Mouse (Mus musculus) embryo, embryonic 10 days (tissue): Measurements from ENCODE around the gene Narf.

Experiments used
- DNase-seq: peaks from one replicate; pipeline ENCODE4 v3.0.0-alpha.2; 2015; ENCODE audit warnings: low spot score

Narf gene

DNA sequence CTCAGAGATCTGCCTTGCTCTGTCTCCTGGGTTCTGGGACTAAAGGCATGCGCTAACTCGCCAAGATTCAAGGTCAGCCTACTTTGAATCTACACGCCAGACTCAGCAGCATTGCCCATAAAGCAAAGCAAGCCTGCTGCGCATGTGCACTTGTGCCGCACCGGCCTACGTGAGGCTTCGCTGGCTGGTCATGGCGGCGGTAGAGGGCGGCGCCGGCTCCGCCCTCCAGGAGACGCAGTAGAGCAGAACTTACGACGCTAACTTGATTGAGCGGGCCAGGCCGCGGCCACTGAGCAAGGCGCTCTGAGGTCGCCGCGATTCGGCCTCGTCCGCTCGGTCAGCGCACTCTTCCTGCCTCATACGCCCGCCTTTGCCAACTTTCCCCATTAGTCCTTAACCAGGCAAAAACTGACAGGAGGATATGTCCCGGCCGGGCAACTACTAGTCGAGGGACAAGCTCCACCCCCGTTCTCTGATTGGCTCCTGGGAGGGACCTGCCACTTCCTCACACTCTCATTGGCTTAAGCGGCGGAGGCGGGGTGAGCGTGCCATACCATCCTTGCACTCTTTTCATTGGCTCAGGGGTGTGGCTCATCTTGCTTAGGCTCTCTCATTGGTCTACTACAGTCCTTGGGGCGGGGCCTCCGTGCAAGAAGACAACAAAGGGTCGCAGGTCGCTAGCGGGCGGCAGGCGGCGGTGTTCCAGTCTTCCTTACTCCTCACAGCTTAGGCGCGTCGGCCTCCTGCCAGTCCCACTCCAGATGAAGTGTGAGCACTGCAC is at the start of gene Narf:
TSS of gene Narf (plus strand) at position 690 of the 781 bp plus-strand sequence.
- peak; percentile 100 for DNase-seq

DNA sequence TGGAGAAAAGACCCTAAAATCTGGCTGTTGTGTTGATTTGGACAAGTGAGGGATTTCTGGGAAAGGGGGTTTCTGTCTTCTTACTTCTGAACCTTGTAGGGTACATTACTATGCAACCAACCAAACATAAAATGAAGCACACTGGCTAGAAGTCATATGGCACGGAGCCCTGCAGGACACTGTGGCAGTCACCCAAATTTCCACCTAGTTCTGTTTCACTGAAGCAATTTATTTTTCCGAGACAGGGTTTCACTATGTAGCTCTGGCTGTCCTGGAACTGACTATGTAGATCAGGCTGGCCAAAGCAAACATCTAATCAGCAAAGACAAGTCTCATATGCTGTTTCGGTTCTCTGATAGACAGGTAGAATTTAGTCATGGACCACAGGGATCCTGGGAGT is 47.4 kb upstream of the Narf start:
- DNase-seq = no peak

DNA sequence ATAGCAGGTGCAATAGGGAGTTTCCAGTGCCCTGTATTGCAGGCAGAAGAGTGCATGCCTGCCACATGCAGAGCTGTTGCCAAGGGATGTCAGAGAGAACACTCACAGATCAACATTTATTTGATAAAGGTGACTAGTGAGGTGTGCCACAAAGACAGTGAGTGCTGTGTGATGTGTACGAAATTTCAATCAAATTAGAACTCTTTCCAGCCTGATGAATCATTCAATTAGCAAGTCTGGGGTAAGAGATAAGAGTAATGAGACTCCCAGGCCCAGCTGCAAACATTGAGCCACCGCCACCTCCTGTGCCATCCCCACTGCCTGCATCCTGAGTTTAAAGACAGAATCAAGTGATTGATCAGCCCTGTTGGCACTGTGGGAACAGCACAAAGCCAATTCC is 44.3 kb upstream of the Narf start:
- no peak for DNase-seq

DNA sequence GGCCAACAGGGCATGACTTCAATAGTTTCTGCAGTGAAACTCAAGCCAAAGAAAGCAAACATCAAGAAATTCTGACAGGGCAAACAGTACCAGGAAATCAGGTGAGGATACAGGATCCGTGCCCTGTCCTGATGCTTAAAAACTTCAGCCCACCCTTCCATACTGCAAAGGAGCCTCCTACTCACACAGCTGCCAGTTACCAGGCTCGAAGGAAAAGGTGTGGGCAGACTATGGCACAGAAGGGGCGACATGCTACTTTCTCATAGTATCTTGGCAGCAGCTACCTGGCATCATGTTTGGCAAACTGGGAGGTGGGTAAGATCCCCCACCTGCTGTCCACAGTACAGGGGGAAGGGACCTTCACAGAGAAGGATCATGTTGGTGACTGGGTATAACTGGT is 43.6 kb upstream of the Narf start:
- DNase-seq = no peak

DNA sequence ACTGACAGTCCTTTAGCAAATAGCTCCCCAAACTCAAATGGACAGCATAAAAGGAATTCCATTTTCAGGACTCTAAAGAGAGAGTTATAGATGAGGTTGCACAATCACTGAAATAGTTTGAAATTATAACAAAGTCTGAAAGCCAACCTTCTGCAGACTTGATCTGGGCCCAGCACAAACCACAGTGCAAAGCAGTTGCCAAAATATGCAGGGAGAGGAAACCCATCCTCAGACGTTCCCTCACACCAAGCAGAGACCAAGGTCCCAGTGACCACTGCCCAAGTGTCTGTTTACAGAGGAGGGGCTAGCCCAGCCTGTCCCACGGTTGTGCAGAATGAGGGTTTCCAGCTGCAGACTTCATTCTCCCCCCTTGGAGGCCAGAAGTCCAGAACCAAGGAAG is 38.4 kb upstream of the Narf start:
- DNase-seq = no peak

DNA sequence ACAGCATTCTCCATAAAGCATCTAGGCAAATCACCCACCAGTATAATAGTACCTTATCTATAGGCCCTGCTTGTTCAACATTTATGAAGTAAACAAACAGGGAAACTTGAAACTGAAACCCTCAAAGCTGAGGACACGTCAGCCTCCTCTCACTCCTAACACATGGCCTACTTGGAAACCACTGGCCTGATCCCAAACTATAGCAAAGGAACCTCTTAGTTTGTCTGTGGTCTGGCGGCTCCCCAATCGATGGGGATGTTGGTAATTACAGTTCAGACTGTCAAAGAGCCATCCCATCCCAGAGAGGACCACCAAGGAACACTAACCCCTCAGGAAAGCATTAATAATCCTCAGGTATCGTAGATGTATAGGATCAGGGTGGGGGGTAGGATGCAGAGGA is 37.2 kb upstream of the Narf start:
- no peak for DNase-seq

DNA sequence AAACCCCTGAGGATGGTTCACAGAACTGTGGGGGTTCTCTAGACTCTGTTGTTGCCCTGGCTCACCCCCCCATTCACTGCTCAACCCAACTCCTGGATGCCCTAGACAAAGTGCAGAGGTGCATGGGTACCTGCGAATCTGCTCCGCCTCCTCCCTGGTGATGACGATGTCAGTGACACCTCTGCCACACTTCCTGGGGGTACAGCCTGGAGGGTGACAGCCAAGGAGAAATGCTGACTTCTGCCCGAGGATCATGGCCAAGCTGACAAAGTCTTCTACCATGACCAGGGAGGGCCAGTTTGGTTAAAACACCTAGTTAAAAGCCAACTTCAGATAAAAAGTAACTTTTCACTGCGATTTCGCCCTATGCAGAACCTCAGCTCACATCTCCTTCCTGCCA is 36.3 kb upstream of the Narf start:
- DNase-seq = no peak

DNA sequence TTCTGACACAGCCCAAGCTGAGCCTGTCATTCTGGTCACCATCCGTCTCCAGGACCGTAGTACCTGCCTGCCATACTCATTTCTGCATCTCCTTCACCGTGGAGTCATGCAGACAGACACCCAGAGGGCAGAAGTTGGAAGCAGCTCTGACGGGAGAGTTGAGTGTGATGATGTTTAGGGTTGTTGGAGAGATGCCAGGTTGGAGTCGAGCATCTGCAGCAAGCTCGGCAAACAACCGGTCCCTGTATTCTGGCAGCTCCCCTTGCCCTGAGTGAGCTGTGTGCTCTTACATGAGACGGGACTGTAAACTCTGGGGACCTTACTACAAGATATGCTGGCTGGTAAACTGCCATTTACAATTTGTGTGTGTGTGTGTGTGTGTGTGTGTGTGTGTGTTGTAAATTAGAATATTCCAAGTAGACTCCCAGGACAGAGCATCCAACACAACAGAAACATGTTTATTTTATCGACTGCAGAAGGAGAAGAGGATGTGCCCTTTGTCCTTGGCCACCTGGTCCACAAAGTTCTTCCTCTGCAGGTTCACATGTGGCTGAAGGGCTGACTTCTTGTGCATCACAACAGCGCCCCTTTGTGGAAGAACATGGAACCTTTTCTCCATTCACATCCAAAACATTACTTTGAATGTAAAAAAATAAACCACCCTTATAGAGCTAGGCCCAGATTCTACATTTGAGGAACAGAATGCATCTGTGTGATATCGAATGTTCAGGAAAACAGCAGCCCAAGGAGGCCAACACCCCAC is 35.4 kb upstream of the Narf start:
- DNase-seq = peak; percentile 65

DNA sequence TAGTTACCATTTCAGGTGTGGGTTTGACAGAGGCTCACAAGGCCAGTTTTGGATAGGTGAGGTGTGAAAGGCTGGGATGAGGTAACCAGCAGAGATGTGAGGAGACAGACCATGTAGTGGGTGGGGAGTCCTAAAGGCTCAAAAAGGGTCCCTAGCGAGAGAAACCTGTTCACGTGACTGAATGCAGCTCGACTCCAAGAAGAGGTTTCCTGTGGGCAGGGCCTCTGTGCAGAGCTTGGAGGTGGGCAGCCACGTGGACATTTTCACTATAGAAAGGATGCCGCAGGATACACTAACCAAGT is 33.2 kb upstream of the Narf start:
- no peak for DNase-seq

DNA sequence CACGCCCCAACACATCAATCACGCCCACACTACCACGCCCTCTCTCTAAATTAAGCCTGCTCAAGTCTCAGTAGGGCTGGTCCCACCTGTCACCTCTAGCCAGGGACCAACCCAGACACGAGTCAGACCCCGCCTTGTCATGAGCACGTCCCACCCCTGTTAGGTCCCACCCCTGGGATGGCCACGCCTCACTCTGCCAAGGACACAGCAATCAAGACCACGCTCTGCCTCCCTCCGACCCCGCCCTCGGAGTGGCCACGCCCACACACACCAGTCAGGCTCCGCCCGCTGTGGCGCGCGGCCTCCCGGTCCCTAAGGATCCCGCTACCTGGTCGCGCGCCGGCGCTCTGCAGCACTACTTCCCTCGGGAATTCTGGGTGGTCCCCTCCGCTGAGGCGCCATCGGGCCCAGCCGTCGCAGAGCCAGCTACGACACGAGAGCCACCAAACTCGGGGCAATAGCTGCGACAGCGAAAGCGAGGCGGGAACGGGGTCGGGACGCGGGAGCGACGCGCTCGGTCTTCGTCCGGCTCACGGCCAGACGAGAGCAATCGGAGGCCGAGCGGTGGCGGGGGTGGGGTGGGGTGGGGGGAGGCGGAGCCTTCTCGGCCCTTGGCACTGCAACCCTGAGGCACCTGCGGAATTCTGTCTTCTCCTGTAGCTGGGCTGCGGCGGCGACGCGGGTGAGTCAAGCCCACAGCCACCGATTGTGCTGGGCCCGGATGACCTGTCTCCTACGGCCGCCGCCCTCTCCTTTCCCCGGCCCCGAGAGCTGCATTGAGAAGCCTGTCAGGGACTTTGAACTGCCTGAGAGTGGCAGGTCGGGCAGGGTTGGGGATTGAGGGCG is 32.7 kb upstream of the Narf start, which contains the start of the genes Hexdc and Ogfod3:
TSS of gene Hexdc (plus strand) at position 273 of the 846 bp plus-strand sequence.
TSS of gene Ogfod3 (minus strand) at position 551 of the 846 bp plus-strand sequence.
- DNase-seq = peak; percentile 99

DNA sequence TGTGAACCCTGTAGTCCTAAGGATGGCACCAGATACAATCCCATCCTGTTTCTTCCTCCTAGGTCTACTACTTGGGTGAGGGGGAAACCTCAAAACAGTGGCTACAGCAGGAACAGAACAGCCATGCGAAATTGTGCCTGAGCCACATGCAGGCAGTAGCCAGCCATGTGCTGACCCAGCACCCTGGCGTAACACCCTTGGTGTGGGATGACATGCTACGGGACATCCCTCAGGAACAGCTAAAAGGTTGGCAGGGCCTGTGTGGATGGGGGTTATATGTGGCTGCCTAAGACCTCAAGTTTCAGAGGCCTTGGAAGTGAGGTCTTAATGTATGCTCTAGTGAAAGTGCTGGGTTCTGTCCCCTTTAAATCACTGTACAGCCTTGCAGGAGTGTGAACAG is 20.2 kb upstream of the Narf start:
- DNase-seq = no peak

DNA sequence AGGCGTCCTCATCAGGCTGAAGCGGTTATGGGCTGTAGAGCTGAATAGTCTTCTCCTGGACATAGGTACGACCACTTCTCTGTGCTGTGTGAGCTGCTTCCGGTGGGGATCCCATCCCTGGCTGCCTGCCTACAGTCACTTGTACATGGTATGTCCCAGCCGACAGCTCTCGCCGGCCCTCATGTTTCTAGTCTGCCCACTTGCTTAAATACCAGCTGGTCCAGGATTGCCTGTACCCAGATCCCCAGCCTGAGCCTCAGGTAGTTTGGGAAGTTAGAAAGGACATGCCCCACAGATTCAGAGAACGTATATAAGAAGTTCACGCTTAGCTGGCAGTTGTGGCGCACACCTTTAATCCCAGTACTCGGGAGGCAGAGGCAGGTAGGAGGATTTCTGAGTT is 17.3 kb upstream of the Narf start:
- no peak for DNase-seq

DNA sequence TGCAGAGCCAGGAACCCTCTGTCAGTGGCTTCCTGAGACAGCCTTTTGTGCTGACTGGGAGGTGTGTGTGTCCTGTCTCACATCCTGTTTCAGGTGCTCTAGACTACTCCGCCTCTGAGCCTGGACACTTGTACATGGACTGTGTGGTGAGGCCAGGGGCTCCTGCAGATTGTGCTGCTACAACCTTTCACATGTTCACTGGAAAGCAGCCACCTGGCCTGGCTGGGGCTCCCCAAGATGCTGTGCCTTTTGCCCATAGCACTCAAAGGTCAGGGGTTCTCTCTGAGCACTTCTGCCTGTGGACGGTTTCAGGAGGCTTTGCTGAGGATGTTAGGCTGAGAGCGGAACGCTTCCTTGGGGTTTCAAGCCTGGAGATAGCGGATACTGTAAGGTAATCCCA is 16.3 kb upstream of the Narf start:
- DNase-seq = no peak

DNA sequence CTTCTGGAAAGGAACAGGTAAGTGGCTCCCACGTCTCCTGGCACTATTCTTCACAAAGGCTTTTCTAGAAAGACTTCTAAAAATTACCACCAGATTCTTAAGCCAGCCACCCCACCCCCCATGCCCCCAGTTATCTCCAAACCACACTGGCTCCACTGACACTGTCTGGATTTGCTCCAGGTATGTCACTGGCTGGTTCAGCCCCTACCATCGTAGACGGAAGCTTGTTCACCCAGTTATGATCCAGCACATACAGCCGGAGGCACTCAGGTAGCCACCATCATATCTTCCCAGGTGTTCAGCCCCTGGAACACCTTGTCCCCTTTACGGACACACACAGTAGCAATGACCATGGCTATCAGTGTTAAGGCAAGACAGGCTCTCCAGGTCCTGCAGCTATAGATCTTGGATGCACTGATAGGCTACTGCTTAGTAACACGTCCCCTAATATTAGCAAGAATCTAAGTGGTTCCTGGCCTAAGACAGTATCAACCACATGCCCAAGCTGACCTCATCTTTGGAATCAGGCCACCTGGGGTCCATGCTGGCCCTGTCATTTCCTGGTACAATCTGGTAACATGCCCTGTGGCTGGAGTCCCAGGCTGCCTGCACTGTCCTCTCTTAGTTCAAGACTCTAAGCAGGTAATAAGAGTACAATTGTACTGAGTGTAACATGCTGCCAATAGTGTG is 15.6 kb upstream of the Narf start:
- DNase-seq = no peak

DNA sequence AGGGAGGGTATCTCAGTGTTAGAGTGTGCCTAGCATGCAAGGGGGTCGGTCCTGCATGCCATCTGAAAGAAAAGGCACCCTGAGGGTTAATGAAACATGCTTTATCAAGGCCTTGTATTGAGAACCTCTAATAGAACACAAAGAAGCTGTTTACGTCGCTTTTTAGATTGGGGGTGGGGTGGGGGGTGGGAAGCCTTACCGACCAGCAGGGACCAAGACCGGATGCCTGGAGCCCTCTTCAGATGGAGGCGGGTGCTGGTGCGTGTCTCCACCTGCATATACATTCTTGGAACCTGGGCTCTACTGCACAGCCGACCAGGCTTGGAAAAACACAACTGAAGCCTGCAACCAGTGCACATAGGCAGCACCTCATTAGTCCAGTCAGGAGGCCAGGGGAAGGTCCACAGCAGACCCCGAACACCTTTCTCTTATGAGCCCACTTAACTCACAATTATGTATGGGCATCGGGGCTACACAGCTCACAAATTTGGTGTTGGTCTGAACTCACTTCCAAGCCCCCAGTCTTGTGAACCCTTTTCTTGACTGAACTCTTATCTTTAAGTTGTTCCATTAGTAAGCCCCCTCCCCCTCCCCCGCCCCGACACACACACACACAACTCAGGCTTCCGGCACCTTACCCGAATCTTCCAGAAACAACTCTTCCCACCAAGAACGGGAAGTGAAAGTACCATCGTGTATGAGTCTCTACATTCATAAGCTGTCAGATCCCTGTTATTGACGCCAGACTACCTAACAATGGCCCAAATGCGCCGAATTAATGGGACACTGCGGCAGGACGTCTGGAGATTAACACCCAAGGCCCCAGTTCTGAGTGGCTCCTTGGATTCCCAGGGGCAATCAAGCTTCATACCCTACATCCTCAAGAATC is 8.7 kb upstream of the Narf start:
- no peak for DNase-seq

DNA sequence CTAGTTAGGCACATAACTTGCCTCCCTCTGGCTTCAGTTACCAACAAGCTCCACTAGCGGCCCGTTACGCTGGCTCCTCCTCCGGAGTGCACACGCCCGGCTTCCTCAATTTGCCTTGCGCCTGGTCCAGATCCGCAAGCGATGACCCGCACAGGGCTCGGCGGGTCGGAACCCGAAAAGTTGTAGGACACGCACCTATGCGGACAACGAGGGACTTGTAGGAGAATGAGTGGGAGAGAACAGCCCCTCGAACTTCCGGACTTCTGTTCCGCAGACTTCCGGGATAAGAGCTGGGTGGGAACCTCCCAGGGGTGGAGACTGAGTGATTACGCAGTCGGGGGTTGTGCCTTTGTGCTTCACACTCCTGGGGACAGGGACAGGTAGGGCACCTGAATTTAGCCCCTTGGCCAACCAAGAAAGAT is 8.0 kb upstream of the Narf start, which contains the start of gene Cybc1:
TSS of gene Cybc1 (minus strand) at position 305 of the 422 bp plus-strand sequence.
- peak; percentile 86 for DNase-seq

DNA sequence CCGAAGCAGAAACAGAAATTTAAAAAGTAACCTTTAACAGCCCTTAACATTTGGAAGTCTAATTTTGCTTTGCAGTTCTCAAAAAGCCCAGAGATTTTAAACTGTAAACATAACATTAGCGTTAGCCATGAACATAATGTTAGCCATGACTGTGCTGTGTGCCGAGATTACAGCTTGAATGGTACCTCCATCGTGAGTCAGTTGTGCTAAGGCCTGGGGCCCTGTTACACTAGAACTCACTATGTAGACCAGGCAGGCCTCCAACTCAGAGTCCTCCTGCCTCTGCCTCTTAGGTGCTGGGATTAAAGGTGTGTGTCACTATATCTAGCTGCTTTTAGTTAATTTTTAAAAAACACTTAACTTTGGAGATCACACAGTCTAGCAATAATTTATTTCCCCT is 5.9 kb upstream of the Narf start:
- no peak for DNase-seq

DNA sequence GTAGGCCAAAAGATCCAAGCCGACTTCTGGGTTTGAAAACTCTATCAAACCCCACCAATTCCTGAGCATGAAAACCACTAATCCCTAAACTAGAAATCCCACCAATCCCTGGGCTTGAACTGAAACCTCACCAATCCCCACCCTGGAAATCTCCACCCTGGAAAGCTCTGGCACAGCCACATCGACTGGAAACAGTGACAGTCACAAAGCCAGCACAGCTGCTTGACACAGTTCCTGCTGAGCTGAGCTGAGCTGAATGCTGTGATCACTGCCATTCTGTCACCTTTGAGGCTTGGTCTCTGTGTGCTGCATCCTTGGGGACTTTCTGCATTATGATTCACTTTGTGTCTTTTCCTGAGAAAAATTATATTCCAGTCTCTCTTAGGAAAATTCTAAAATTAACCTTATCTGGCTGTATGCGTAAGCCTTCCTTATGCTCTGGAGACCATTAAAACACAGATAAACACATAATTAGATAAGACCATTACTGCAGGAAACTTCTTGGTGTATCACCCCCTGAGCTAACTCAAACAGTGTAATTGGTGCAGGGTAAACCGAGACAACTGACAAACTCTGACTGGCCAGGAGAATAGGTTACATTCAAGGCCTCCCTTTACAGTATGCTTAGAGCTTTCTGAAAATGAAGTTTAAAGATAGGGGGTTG is 5.3 kb upstream of the Narf start:
- DNase-seq = peak; percentile 10

DNA sequence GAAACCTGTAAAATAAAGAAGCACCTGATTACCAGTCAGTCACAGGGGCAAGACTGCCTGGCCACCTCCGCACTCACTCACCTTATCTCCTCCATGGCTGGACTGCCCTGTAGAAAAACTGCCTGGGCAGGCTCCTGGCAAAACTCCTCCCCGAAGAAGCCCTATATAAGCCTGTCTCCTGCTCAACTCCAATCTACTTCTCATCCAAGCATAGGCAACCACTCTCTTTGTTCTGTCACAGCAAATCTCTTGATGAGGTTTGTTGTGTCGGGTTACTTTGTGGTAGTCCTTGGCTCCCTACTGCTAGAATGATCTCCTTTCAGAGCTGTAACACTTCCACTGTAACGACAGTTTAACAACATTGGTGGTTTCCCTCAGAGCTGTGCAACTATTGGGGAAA is 4.3 kb upstream of the Narf start:
- DNase-seq = no peak

DNA sequence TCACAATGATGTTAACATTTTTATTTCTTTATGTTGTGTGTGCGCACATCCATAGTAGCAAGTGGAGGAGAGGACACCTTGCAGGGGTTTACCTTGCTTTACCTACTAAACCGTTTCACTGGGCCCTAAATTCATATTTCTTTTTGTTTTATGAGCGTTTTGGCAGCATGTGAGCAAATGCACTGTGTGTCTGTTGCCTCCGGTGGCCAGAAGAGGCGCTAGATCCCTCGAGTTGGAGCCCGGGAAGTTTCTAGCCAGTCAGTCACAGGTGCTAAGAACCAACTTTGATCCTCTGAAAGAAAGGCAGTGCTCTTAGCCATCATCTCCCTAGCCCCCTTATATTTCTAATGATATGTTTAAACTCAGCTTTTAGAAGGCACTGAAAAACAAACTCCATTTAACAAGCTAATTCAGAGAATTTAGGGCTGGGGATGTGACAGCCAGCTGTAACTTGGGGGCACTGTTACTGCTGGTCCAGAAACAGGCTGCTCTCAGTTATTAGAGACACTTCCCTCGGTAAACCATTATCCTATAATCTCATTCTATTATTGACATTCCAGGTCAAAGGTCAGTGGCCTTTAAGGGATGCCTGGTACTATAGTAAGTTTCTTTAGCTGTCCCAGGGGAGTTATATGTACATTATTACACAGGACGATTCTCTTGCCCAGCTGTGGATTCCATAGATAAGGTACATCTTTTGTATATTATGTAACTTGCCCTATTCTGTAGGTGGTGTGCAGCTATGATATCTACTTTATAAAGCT is 1.4 kb upstream of the Narf start:
- peak; percentile 61 for DNase-seq
